Mouse (Mus musculus) ES-Bruce4 (cell line): ENCODE measurements around the gene Rhou. TPM values are rescaled to one million over a fixed set of nuclear protein-coding genes. Genes with fewer than 3 reads are reported as not detected.

Source experiments
- H3K27ac ChIP-seq: 2 replicates; pipeline ENCODE4 v1.5.1; 2012; ENCODE audit warnings: low read length, inconsistent platforms; ENCODE audit not compliant: insufficient read depth
- H3K27me3 ChIP-seq: 2 replicates; pipeline ENCODE4 v1.6.1; 2012; ENCODE audit warnings: mild to moderate bottlenecking, low read length, inconsistent platforms; ENCODE audit not compliant: control insufficient read depth, poor library complexity, insufficient read depth, severe bottlenecking
- H3K36me3 ChIP-seq: 2 replicates; pipeline ENCODE4 v1.6.1; 2012; ENCODE audit warnings: inconsistent platforms, mild to moderate bottlenecking, low read length, moderate library complexity; ENCODE audit not compliant: control insufficient read depth, poor library complexity, insufficient read depth, severe bottlenecking
- H3K4me1 ChIP-seq: one replicate; pipeline ENCODE4 v1.8.1; 2011; ENCODE audit warnings: low read length; ENCODE audit not compliant: control insufficient read depth, insufficient read depth
- H3K4me3 ChIP-seq: 2 replicates; pipeline ENCODE4 v1.5.1; 2011; ENCODE audit warnings: low read depth, mild to moderate bottlenecking, low read length
- H3K9ac ChIP-seq: 2 replicates; pipeline ENCODE4 v1.6.1; 2012; ENCODE audit warnings: low read depth, mild to moderate bottlenecking, inconsistent platforms; ENCODE audit not compliant: poor library complexity, severe bottlenecking
- H3K9me3 ChIP-seq: replicated peaks from 2 replicates; pipeline ENCODE4 v1.6.1; 2012; ENCODE audit warnings: mild to moderate bottlenecking, low read length, inconsistent platforms; ENCODE audit not compliant: control insufficient read depth, poor library complexity, insufficient read depth, severe bottlenecking
- CTCF ChIP-seq: IDR thresholded peaks from one replicate; pipeline ENCODE4 v1.8.1; 2011; ENCODE audit warnings: low read depth, low read length
- EP300 ChIP-seq: IDR thresholded peaks from 2 replicates; pipeline ENCODE4 v1.6.1; 2011; ENCODE audit warnings: low read depth, low read length; ENCODE audit not compliant: insufficient read depth
- POLR2A ChIP-seq: IDR thresholded peaks from one replicate; pipeline ENCODE4 v1.8.1; 2011; ENCODE audit warnings: low read length; ENCODE audit not compliant: insufficient read depth
- polyA plus RNA-seq: library from polyadenylated mRNA; stranded (reverse); fragments of >200 nt; gene quantifications from 2 replicates; pipeline ENCODE4 v1.2.4, GENCODE M21; 2011; ENCODE audit warnings: low read depth; ENCODE audit not compliant: missing spikeins, insufficient read depth, insufficient read length

Rhou gene
- polyA plus RNA-seq, 1 experiment = 60.7 TPM

GRCm38 (mm10) chr8:123708729-123709128, 55.0 kb downstream of the Rhou start:
- Histone ChIP-seq H3K27ac (no peak overlapping the region), H3K9me3 (no peaks in the 10 kb centered on the region), H3K4me3 (no peak overlapping the region), H3K9ac (no peak overlapping the region), H3K27me3 (no peaks in the 10 kb centered on the region), H3K4me1 (no peaks in the 10 kb centered on the region), H3K36me3 (no peaks in the 10 kb centered on the region)
- TF ChIP-seq CTCF = no peak
- TF ChIP-seq POLR2A = no peak
- no peak for TF ChIP-seq EP300

- no peak for TF ChIP-seq EP300
- no peak for TF ChIP-seq POLR2A
- TF ChIP-seq CTCF = no peak
- no peaks in the 10 kb centered on the region for H3K4me1 ChIP-seq
- no peak overlapping the region for H3K4me3 ChIP-seq
- no peaks in the 10 kb centered on the region for H3K36me3 ChIP-seq
- H3K9me3 ChIP-seq = no peaks in the 10 kb centered on the region
- H3K27ac ChIP-seq = no peak overlapping the region
- no peaks in the 10 kb centered on the region for H3K27me3 ChIP-seq
- H3K9ac ChIP-seq = no peak overlapping the region
Observed at GRCm38 (mm10) chr8:123710335-123710734, 56.6 kb downstream of the Rhou start.

Other genes starting within 250 kb of the Rhou start
- not detected in 2 replicates for gene Mc1r, start 246.8 kb upstream of the Rhou start, polyA plus RNA-seq
- gene Tubb3, start 242.5 kb upstream of the Rhou start, polyA plus RNA-seq = 19.6 and 20.1 TPM in 2 replicates
- gene Def8, start 230.4 kb upstream of the Rhou start, polyA plus RNA-seq = 76.6 and 81.6 TPM in 2 replicates
- 42.0 and 45.3 TPM in 2 replicates for gene Afg3l1, start 176.0 kb upstream of the Rhou start, polyA plus RNA-seq
- gene Dbndd1, start 138.5 kb upstream of the Rhou start, polyA plus RNA-seq = 0.75 and 1.6 TPM in 2 replicates
- gene Gas8, start 135.1 kb upstream of the Rhou start, polyA plus RNA-seq = 11.6 and 11.8 TPM in 2 replicates
- gene Rab4a, start 152.1 kb downstream of the Rhou start, polyA plus RNA-seq = 26.1 and 32.6 TPM in 2 replicates
- 4.8 and 6.6 TPM in 2 replicates for gene Ccsap, start 206.3 kb downstream of the Rhou start, polyA plus RNA-seq
- 42.6 and 42.8 TPM in 2 replicates for gene Acta1, start 240.8 kb downstream of the Rhou start, polyA plus RNA-seq